Mouse (Mus musculus): ENCODE data around the gene Chrne.

Gene Chrne

GRCm38 (mm10) chr11:70619101-70619500 is at the start of gene Chrne:
TSS of gene Chrne (minus strand) at chr11:70619216.
- DNase-seq (ENCODE audit: low spot score): no peak

- DNase-seq (ENCODE audit: low spot score): peak; percentile 59
Measured at GRCm38 (mm10) chr11:70668335-70668770, 49.3 kb upstream of the Chrne start.

GRCm38 (mm10) chr11:70667271-70668150 is 48.5 kb upstream of the Chrne start:
- DNase-seq (ENCODE audit: low spot score): no peak

GRCm38 (mm10) chr11:70666687-70667086 is 47.7 kb upstream of the Chrne start:
- DNase-seq (ENCODE audit: low spot score): no peak

DNA sequence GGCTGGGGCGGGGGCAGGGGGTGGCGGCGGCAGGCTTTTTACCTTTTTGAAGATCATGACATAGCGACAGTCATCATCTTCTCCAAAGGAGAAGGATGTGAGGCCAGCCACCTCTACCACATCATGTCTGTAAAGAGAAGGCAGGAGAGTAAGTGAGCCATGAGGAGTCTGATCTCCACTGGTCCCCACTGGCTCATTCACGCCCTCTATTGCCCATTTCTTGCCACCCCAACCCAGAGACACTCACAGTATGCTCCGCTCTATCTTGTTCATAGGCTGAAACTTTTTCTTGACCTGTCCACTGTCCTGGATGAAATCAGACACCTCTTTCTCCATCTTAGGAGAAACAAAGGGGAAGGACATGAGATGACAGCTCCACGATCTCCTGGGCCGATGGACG is 45.7 kb upstream of the Chrne start:
- DNase-seq (ENCODE audit: low spot score): no peak

DNA sequence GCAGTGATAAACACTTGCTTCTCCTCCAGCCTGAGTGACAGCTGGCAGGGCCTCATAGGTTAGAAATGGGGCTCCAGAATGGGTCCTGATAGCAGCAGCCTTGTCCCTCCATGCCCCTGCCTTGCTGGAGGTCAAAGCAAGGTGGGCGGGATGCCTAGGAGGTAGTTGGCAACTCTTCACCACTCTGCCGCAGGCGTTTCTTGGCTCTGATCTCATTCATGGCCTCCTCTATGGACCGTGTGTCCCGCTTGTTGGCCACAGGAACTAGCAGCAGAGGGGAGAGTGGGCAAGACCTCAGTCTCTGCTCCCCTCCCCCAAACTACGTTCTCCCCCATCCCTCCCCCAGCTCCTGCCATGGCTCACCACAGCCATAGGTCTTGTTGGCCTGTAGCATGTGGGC is 44.9 kb upstream of the Chrne start:
- DNase-seq (ENCODE audit: low spot score): no peak

GRCm38 (mm10) chr11:70663101-70663500 is 44.1 kb upstream of the Chrne start:
- DNase-seq (ENCODE audit: low spot score): no peak

GRCm38 (mm10) chr11:70660571-70660970 is 41.6 kb upstream of the Chrne start:
- no peak for DNase-seq (ENCODE audit: low spot score)

GRCm38 (mm10) chr11:70658942-70659341 is 39.9 kb upstream of the Chrne start:
- DNase-seq (ENCODE audit: low spot score): no peak

GRCm38 (mm10) chr11:70658521-70658920 is 39.5 kb upstream of the Chrne start:
- no peak for DNase-seq (ENCODE audit: low spot score)

- DNase-seq (ENCODE audit: low spot score): no peak
Measured at GRCm38 (mm10) chr11:70657991-70658390, 39.0 kb upstream of the Chrne start.

DNA sequence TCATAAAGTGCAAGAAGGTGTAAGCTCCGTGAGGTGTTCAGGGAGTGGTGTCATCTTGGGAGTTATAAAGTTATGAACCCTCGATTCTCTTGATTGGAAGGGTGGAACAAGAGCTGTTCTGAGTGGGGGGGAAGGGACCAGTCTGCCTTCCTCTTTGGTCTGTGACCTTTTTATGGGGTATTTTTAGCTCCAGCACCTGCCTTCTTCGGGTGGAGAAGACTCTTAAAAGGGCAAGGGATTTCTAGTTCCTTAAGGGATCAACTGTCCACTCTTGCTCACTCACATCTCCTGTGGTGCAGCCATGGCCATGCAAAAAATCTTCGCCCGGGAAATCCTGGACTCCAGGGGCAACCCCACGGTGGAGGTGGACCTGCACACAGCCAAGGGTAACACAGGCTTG is 38.6 kb upstream of the Chrne start:
- no peak for DNase-seq (ENCODE audit: low spot score)

DNA sequence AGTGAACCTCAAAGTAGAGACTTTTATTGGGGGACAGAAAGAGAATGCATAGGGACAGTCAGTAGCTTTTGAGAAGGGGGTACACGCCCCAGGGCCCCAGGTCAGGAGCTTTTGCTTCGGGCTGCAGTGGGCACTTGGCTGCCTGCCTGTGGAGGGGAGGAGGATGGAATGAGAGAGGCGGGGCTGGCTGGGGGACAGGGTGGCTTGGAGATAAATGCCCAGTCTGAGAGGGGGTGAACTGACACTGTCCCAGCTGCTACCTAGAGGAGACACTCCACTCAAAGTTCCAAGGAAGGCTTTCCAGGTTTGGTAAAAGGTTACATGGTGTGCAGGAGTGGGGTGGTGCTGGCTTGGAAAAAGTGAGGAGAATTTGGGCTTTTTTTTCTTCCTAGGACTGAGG is 37.9 kb upstream of the Chrne start, which contains the start of gene Eno3:
Eno3 (plus strand) TSS at position 239 of the 400 bp plus-strand sequence.
- DNase-seq (ENCODE audit: low spot score): no peak

DNA sequence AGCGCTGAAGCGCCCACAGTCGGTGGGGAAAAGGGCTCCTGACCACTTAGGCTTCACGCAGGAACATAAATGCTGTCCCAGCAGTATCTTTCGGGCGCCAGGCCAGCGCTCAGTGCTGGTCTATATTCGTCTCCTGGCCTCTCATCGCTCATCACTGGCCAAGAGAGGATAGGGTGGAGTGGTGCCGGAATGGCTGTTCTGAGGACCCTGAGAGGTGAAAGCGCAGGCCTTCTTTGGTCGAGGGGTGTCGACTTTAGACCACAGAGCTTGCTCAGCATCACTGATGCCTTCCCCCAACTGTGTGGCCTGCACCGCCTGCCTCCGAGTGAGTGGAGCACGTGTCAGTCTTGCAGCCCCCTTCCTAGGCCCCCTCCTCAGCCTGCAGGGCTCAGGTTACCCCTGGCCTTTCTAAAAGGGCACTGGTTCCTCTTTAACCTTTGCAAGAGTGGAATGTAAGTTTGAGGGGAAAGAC is 37.5 kb upstream of the Chrne start:
- peak; percentile 53 for DNase-seq (ENCODE audit: low spot score)

GRCm38 (mm10) chr11:70655571-70656455 is 36.8 kb upstream of the Chrne start:
- DNase-seq (ENCODE audit: low spot score): peak; percentile 71

GRCm38 (mm10) chr11:70654923-70655570 is 36.0 kb upstream of the Chrne start:
- peak; percentile 77 for DNase-seq (ENCODE audit: low spot score)

- DNase-seq (ENCODE audit: low spot score): peak; percentile 74
Measured at GRCm38 (mm10) chr11:70654198-70654922, 35.3 kb upstream of the Chrne start, which contains the start of gene Pfn1. TSS of gene Pfn1 (minus strand) at chr11:70654644.

DNA sequence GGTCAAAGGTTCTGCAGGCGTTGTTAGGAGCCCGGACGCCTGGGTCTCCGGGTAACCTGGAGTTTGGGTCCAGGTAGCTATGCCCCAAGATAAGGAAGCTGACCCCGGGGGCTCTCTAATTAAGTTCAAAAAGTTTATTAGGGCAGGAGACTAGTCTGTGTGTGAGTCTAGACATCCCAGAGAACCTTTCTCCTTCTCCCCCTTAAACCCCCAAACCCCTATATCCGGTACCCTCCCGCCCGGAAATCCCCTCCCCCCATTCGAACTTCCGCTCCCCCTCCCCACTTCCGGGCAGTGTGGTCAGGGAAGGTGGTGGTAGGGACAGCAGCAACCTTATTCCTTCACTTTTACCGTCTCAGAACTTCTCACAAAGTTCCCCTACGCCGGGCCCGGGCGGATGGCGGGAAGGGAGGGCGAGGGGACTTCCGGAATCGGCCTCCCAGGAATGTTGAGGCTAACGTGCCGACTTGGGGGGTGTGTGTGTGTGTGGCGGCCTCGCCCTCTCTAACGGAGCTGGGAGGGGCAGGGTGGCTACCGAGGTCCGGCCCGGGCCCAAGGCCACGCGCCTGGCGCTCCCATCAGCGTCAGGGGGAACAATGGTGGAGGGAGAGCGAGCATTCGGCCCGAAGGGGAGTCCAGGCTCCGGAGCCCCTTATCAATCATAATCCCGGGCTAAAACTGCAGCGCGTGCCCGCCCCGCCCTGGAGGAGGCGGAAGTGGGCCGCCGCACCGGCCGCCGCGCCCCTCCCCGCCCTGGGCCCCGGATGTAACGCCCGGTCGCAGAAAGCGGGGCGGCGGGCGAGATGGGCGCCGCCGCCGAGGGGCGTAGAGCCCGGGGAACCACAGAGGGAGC is 34.6 kb upstream of the Chrne start:
- peak; percentile 65 for DNase-seq (ENCODE audit: low spot score)

- DNase-seq (ENCODE audit: low spot score): no peak
Measured at GRCm38 (mm10) chr11:70652884-70653344, 33.9 kb upstream of the Chrne start.
